Mouse (Mus musculus) forebrain, embryonic 11.5 days (tissue): ENCODE results near the gene Ptgfrn. TPM values are rescaled to one million over a fixed set of nuclear protein-coding genes. Genes with fewer than 3 reads are reported as not detected.
A peak's percentile ranks its signal among the peaks of the same experiment; 100 is the strongest.

ENCODE experiments used
- ATAC-seq: fragments of 200-750 bp; cut with Nextera tagmentation; replicated peaks from 2 replicates; pipeline ENCODE4 v1.8.0; 2017; ENCODE audit warnings: moderate TSS enrichment; ENCODE audit not compliant: low FRiP score
- DNase-seq: peaks from one replicate; pipeline ENCODE4 v3.0.0-alpha.2; 2017; ENCODE audit warnings: low spot score
- H3K27ac ChIP-seq: fragments of 300-500 bp; sonication (generic); 2 replicates; pipeline ENCODE4 v1.5.1; 2014; ENCODE audit warnings: low read depth, low read length
- H3K27me3 ChIP-seq: fragments of 300-500 bp; sonication (generic); 2 replicates; pipeline ENCODE4 v1.6.1; 2014; ENCODE audit warnings: mild to moderate bottlenecking, low read length, mixed read lengths; ENCODE audit not compliant: control insufficient read depth, insufficient read depth
- H3K36me3 ChIP-seq: fragments of 300-500 bp; sonication (generic); 2 replicates; pipeline ENCODE4 v1.6.1; 2014; ENCODE audit warnings: mild to moderate bottlenecking, low read length, moderate library complexity, mixed read lengths; ENCODE audit not compliant: control insufficient read depth, insufficient read depth
- H3K4me1 ChIP-seq: fragments of 300-500 bp; sonication (generic); replicated peaks from 2 replicates; pipeline ENCODE4 v1.6.1; 2014; ENCODE audit warnings: low read length, mixed read lengths; ENCODE audit not compliant: control insufficient read depth, insufficient read depth
- H3K4me2 ChIP-seq: fragments of 300-500 bp; sonication (generic); 2 replicates; pipeline ENCODE4 v1.6.1; 2014; ENCODE audit warnings: low read depth, mild to moderate bottlenecking, low read length, moderate library complexity, mixed read lengths; ENCODE audit not compliant: severe bottlenecking
- H3K4me3 ChIP-seq: fragments of 300-500 bp; sonication (generic); 2 replicates; pipeline ENCODE4 v1.5.1; 2014; ENCODE audit warnings: low read depth, low read length
- H3K9ac ChIP-seq: fragments of 300-500 bp; sonication (generic); 2 replicates; pipeline ENCODE4 v1.6.1; 2014; ENCODE audit warnings: low read length
- H3K9me3 ChIP-seq: fragments of 300-500 bp; sonication (generic); 2 replicates; pipeline ENCODE4 v1.6.1; 2016; ENCODE audit warnings: low read length, mixed read lengths; ENCODE audit not compliant: control insufficient read depth
- WGBS: fragments of 180-500 bp; shearing (Covaris S2); extraction: QIAGEN DNeasy Blood & Tissue Kit; methylation state at CpG from one replicate; pipeline ENCODE4 v1.1.7; 2014; 5-methylcytosine and 5-hydroxymethylcytosine counted together
- polyA plus RNA-seq: library from polyadenylated mRNA; unstranded; fragments of >200 nt; fragmentation: Nextera tagmentation; extraction: Ambion mirVana; gene quantifications from 2 replicates; pipeline ENCODE4 v1.2.1, GENCODE M21; 2014

Gene Ptgfrn
- 5.1 and 5.3 TPM in 2 replicates for polyA plus RNA-seq

DNA sequence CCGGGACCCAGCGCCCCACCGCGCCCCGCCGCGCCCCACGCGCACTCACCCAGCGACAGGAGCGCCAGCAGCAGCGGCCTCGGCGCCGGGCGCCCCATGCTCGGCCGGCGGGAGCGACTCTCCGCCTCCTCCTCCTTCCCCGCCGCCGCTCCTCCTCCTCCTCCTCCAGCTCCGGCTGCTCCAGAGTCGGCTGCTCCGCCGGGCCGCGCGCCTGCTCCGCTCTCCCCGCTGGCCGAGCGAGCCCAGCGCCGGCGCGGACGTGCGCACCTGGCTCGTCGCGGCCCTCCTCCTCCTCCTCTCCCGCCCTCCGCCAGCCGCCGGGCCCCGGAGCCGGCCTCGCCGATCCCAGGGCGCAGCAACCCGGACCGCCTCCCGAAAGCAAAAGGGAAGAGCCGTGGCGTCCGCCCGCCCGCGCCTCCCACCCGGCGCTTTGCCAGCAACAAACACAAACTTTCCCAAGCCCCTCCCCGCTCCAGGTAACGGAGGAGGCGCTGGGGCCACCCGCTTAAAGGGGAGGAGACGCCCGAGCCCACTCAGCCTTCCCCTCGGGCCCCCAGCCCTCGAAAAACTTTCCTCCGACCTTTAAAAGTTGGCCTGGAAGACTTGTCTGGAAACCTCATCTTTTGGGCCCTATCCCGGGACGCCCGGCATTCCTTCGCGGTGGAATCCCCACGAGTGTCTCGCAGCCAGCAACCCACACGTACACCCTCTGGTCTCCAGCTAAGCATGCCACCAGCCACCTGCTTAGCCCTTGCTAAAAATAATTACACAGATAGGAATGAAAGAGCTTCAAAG is at the start of gene Ptgfrn:
Gene Ptgfrn, minus strand, starts transcription at position 236 of the 795 bp plus-strand sequence.
- H3K4me2 ChIP-seq, result peak within 1 kb of the TSS; percentile 91
- H3K36me3 ChIP-seq, result no peaks in the 10 kb centered on the region
- H3K27ac ChIP-seq, result peak within 1 kb of the TSS; percentile 71
- under 1% methylated on average over 61 of the region's 81 CpGs for WGBS
- no peaks in the 10 kb centered on the region for H3K27me3 ChIP-seq
- no peaks in the 10 kb centered on the region for H3K9me3 ChIP-seq
- ATAC-seq (peak; percentile 77), DNase-seq (peak; percentile 90)
- peak within 1 kb of the TSS; percentile 93 for H3K9ac ChIP-seq
- peaks cover 15% of the 10 kb centered on the region for H3K4me1 ChIP-seq
- peak within 1 kb of the TSS; percentile 88 for H3K4me3 ChIP-seq

DNA sequence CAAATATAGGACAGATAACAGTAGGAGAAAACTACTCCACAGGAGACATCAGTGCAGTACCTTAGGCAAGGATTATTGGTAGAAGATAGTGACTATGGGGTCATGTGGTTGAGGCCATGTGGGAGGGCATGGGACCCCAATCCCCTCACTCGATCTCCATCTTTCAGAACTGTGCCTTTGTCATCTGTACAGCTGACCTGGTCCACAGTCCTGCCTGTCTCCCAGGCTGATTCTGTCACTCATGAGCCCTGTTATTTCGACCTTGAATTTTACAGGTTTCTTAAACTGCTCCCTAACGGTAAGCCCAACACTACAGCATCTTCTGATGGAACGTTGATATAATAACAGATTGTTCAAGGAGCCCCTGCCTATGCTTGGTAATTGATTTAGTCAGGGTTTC is 49.6 kb upstream of the Ptgfrn start:
- DNase-seq (no peak), ATAC-seq (no peak)
- Histone ChIP-seq H3K27me3 (no peaks in the 10 kb centered on the region), H3K4me2 (no peak overlapping the region), H3K4me1 (peaks cover 8% of the 10 kb centered on the region; the same call in 1 of the 2 replicates), H3K36me3 (no peaks in the 10 kb centered on the region), H3K27ac (no peak overlapping the region), H3K4me3 (no peak overlapping the region), H3K9me3 (no peaks in the 10 kb centered on the region), H3K9ac (no peak overlapping the region)
- 91% methylated on average over 4 of the region's 4 CpGs for WGBS

DNA sequence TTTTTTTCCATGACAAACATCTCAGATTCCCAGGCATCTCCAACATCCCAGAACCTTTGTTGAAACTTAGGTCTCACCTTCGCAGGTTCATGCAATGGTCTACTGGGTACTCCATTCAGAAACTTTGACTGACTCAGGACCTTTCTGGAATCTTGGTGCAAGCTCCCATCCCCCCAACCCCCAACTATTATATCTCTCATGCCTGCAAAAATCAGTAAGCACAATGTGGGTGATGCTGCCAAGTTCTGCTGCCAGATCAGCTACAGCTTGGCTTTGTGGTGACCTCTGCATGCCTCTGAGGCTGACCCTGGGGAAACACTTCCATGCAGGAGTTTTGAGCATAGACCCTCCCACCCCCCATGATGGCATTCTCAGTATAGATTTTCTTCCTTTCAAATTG is 44.0 kb upstream of the Ptgfrn start:
- Histone ChIP-seq H3K36me3 (no peaks in the 10 kb centered on the region), H3K4me2 (no peak overlapping the region), H3K27ac (no peak overlapping the region), H3K27me3 (no peaks in the 10 kb centered on the region), H3K4me1 (no peaks in the 10 kb centered on the region), H3K4me3 (no peak overlapping the region), H3K9me3 (no peaks in the 10 kb centered on the region; the same call in 1 of the 2 replicates), H3K9ac (no peak overlapping the region)
- 92% methylated on average over 1 of the region's 1 CpGs for WGBS
- ATAC-seq (no peak), DNase-seq (no peak)

DNA sequence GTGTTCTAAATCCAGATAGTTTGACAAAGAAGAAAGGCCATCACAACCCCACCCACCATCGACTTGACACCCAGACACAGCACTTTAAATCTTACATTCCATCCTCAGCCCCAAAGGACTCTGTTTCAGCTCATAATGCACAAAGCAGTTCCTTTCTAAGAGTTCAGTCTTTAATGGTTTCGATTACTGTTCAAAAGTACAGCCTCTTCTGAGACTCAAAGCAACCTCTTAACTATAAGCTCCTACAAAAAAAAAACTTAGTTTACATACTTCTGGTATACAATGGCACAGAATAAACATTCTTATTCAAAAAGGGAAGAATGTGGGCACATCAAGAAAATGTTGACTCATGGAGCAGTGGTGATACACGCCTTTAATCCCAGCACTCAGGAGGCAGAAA is 43.3 kb upstream of the Ptgfrn start:
- Histone ChIP-seq H3K4me1 (no peaks in the 10 kb centered on the region), H3K4me2 (no peak overlapping the region), H3K4me3 (no peak overlapping the region), H3K27me3 (no peaks in the 10 kb centered on the region), H3K9ac (no peak overlapping the region), H3K27ac (no peak overlapping the region), H3K9me3 (no peaks in the 10 kb centered on the region; the same call in 1 of the 2 replicates), H3K36me3 (no peaks in the 10 kb centered on the region)
- DNase-seq (no peak), ATAC-seq (no peak)
- whole genome bisulfite sequencing, result 79% methylated on average over 3 of the region's 3 CpGs

DNA sequence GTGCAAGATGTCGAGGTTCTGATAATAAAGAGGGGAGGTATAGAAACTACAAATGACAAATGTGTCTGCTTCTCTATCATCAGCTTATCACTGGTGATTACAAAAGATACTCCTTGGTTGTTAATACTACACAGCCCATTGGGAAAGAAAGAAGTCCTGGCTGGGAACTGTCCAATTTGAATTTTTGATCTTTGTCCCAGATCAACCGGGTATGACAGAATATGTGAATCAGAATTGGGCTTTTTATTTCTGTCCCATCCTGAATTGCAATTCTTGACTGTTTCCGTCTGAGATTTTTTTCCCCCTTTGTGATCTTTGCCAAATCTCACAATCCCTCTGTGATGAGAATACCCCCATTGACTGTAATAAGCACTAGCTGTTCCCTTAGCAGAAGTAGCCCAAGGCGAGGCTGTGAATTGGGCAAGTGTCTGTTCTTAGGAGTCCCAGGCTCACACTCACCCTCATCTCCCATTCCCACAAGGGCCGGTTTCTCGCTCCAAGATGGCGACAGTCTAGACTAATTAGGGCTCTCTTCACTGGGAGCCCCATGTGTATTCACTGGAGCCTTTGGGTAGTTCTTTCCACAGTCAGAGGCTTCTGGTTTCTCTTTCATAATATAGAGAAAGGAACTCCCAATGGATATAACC is 36.2 kb upstream of the Ptgfrn start:
- no peak overlapping the region for H3K4me3 ChIP-seq
- 79% methylated on average over 7 of the region's 7 CpGs for WGBS
- H3K9me3 ChIP-seq, result no peaks in the 10 kb centered on the region
- no peak overlapping the region for H3K4me2 ChIP-seq
- H3K36me3 ChIP-seq, result no peaks in the 10 kb centered on the region
- DNase-seq, result no peak
- H3K4me1 ChIP-seq, result peaks cover 5% of the 10 kb centered on the region; the same call in 1 of the 2 replicates
- H3K27ac ChIP-seq, result no peak overlapping the region
- H3K27me3 ChIP-seq, result no peaks in the 10 kb centered on the region
- no peak for ATAC-seq
- H3K9ac ChIP-seq, result no peak overlapping the region

DNA sequence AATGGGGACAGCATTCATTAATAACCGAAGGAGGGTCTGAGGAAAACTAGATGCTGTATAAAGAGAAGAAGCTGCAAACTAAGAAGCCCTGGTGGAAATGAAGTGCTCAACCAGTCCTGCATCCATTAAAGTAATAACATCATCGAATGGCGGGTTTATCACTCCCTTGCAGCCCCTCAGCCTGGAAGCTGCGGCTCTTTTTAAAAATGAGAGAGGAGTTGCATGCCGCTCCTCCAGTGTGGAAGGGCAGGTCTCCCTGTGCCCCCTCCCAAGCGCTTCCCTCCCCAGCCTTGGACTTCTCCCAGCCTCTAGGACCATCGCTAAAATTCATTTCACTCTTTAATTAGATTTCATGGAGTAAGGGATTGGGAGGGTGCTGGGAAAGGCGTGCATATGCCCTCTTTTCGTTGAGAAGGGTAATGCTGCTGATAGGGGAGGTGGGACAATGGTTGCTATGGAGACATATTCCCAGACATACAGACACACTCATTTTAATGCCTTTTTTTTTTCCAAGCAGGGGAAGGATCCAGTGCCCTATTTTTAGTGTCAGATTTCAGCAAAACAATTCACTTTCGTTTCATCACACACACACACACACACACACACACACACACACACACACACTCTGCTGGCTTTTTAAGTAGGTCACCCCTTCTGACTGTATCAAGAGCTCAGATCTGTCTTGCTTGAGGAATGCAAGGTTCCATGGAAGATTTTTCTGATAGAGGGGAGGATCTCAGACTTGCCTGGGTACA is 35.4 kb upstream of the Ptgfrn start:
- H3K4me1 ChIP-seq, result peaks cover 5% of the 10 kb centered on the region; the same call in 1 of the 2 replicates
- 54% methylated on average over 10 of the region's 10 CpGs for WGBS
- H3K9ac ChIP-seq, result no peak overlapping the region
- no peaks in the 10 kb centered on the region for H3K9me3 ChIP-seq
- no peak overlapping the region for H3K4me3 ChIP-seq
- no peaks in the 10 kb centered on the region for H3K27me3 ChIP-seq
- peak; percentile 53 for ATAC-seq
- no peak for DNase-seq
- peak overlapping the region; percentile 1; the same call in 1 of the 2 replicates for H3K4me2 ChIP-seq
- H3K36me3 ChIP-seq, result no peaks in the 10 kb centered on the region
- no peak overlapping the region for H3K27ac ChIP-seq

DNA sequence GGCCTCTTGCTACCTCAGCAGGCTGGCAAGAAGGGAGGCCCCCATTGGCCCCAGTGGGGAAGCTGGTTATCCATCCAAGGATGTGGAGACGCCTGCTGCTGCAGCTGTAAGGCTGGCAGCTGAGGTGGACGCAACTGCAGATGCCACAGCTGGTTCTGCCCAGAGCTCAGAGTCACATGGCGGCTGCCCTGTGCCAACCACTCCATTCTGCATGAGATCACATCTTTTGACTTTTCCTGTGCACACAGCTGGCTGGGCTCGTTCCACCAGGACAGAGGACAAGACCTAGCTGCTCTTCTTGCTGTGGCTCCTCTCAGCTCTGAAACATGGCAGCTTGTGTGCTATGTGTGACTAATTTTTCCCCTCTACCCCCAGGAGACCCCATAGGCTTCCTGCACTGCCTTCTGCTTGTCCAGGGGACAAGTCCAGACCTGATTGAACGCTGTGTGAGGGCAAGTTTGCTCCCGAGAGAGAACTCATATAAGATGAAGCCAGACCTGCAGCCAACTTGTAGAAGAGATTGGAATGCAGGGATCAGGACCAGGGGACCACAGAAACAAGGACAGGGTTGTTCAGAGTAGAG is 34.4 kb upstream of the Ptgfrn start:
- DNase-seq, result no peak
- Histone ChIP-seq H3K4me1 (peaks cover 5% of the 10 kb centered on the region; the same call in 1 of the 2 replicates), H3K4me3 (no peak overlapping the region), H3K4me2 (no peak overlapping the region), H3K27me3 (no peaks in the 10 kb centered on the region), H3K9me3 (no peaks in the 10 kb centered on the region), H3K9ac (no peak overlapping the region), H3K36me3 (no peaks in the 10 kb centered on the region), H3K27ac (no peak overlapping the region)
- no peak for ATAC-seq
- WGBS, result 80% methylated on average over 6 of the region's 6 CpGs

DNA sequence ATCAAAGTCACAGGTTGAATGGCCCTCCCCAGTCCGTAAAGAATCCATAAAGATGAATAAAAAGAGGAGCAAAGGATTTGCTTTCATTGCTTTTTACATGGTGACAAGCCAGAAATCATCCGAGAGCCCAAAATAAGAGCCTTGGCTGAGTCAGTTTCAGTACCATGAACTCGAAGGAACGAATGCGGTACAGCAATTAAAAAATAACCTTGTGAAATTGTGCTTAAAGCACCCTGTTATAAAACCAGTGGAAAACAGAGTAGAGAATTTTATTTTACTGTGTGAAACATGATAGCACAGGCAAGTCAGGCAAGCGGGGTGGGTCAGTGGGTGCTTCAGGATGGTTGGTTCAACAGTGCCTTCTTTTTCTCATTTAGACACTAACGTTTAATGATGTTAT is 33.4 kb upstream of the Ptgfrn start:
- Histone ChIP-seq H3K9me3 (no peaks in the 10 kb centered on the region), H3K27me3 (no peaks in the 10 kb centered on the region), H3K36me3 (no peaks in the 10 kb centered on the region), H3K4me2 (no peak overlapping the region), H3K27ac (no peak overlapping the region), H3K4me1 (peaks cover 5% of the 10 kb centered on the region; the same call in 1 of the 2 replicates), H3K4me3 (no peak overlapping the region), H3K9ac (no peak overlapping the region)
- no peak for DNase-seq
- WGBS, result 85% methylated on average over 7 of the region's 7 CpGs
- no peak for ATAC-seq
